Mouse (Mus musculus): ENCODE data around the gene Ncoa4.

- TF ChIP-seq CTCF (IDR thresholded peaks at IDR 0.05; ENCODE audit: control insufficient read depth, insufficient read depth, insufficient replicate concordance, low read depth, low read length) (no peak), POLR2A (IDR thresholded peaks at IDR 0.05; ENCODE audit: control insufficient read depth, low read depth, low read length) (no peak)
Observed at GRCm38 (mm10) chr14:32131836-32132235, 27.8 kb upstream of the Ncoa4 start.

Measured in testis, adult 2 months (tissue).